Mouse (Mus musculus) midbrain, embryonic 16.5 days (tissue): ENCODE measurements around the gene Tnni1. TPM values are rescaled to one million over a fixed set of nuclear protein-coding genes. Genes with fewer than 3 reads are reported as not detected.

ENCODE experiments used
- ATAC-seq: fragments of 200-750 bp; cut with Nextera tagmentation; 2 replicates; pipeline ENCODE4 v1.8.0; 2017; ENCODE audit warnings: moderate TSS enrichment
- H3K27ac ChIP-seq: fragments of 300-500 bp; sonication (generic); 2 replicates; pipeline ENCODE4 v1.5.1; 2014; ENCODE audit warnings: mild to moderate bottlenecking, low read length, mixed read lengths
- H3K27me3 ChIP-seq: fragments of 300-500 bp; sonication (generic); 2 replicates; pipeline ENCODE4 v1.6.1; 2014; ENCODE audit warnings: low read depth, low read length, mixed read lengths; ENCODE audit not compliant: control insufficient read depth, insufficient read depth
- H3K36me3 ChIP-seq: fragments of 300-500 bp; sonication (generic); 2 replicates; pipeline ENCODE4 v1.6.1; 2014; ENCODE audit warnings: mild to moderate bottlenecking, low read length, moderate library complexity, mixed read lengths; ENCODE audit not compliant: control insufficient read depth, insufficient read depth
- H3K4me1 ChIP-seq: fragments of 300-500 bp; sonication (generic); 2 replicates; pipeline ENCODE4 v1.6.1; 2014; ENCODE audit warnings: mild to moderate bottlenecking, low read length, mixed read lengths; ENCODE audit not compliant: control insufficient read depth, insufficient read depth
- H3K4me2 ChIP-seq: fragments of 300-500 bp; sonication (generic); 2 replicates; pipeline ENCODE4 v1.6.1; 2014; ENCODE audit warnings: mild to moderate bottlenecking, low read length, mixed read lengths
- H3K4me3 ChIP-seq: fragments of 300-500 bp; sonication (generic); 2 replicates; pipeline ENCODE4 v1.5.1; 2014; ENCODE audit warnings: low read depth, mild to moderate bottlenecking, low read length, moderate library complexity, mixed read lengths
- H3K9ac ChIP-seq: fragments of 300-500 bp; sonication (generic); 2 replicates; pipeline ENCODE4 v1.6.1; 2014; ENCODE audit warnings: low read depth, low read length, mixed read lengths
- H3K9me3 ChIP-seq: fragments of 300-500 bp; sonication (generic); replicated peaks from 2 replicates; pipeline ENCODE4 v1.6.1; 2014; ENCODE audit warnings: mild to moderate bottlenecking, low read length, mixed read lengths; ENCODE audit not compliant: control insufficient read depth, poor library complexity, severe bottlenecking
- WGBS: fragments of 180-500 bp; shearing (Covaris S2); extraction: QIAGEN DNeasy Blood & Tissue Kit; methylation state at CpG from one replicate; pipeline ENCODE4 v1.1.7; 2014; 5-methylcytosine and 5-hydroxymethylcytosine counted together
- polyA plus RNA-seq: library from polyadenylated mRNA; unstranded; fragments of >200 nt; fragmentation: Nextera tagmentation; extraction: Ambion mirVana; gene quantifications from 2 replicates; pipeline ENCODE4 v1.2.1, GENCODE M21; 2015

The Tnni1 gene
- polyA plus RNA-seq, 1 experiment from 2014 or later: 0.35 TPM

DNA sequence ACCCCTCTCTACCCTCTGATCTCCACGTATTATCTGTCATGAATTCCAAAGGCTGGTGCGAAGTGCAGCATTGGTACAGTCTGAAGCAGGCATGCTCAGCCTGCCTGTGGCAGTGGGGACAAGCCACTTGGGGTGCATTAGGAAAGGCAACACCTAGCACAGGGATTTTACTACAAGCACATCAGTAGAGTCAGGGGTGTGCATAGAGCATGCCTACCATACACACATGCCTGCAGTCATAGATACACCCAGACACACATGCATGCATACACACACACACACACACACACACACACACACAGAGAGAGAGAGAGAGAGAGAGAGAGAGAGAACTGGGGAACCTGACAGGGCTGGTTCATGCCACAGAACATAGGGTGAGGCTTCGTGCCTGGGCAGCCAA, 33.0 kb downstream of the Tnni1 start:
- WGBS: 63% methylated on average over 3 of the region's 3 CpGs
- no peak overlapping the region for H3K27ac ChIP-seq
- H3K4me2 ChIP-seq: no peak overlapping the region
- H3K36me3 ChIP-seq: no peaks in the 10 kb centered on the region
- H3K9me3 ChIP-seq: no peaks in the 10 kb centered on the region
- no peak for ATAC-seq
- no peaks in the 10 kb centered on the region for H3K4me1 ChIP-seq
- no peak overlapping the region for H3K9ac ChIP-seq
- peaks cover 5% of the 10 kb centered on the region for H3K27me3 ChIP-seq
- H3K4me3 ChIP-seq: no peak overlapping the region

DNA sequence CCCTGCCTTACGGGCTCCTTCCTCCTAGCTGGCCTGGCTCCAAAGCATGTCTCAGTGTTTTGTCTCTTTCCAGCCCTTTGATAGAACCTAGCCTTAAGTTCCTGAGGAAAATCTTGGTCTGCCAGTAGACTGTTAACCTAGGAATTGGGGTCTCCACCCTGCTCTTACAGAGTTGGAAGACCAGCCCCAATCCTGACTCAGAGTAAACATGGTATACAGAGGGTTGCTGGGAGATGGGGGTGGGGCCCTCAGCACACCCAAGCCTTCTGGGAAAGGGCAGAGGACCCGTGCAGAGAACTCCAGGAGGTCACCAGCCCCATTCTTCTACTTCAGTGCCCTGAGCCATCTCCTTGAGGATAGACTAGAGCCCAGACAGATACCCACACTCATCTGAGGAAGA, 33.4 kb downstream of the Tnni1 start:
- 57% methylated on average over 2 of the region's 2 CpGs for WGBS

DNA sequence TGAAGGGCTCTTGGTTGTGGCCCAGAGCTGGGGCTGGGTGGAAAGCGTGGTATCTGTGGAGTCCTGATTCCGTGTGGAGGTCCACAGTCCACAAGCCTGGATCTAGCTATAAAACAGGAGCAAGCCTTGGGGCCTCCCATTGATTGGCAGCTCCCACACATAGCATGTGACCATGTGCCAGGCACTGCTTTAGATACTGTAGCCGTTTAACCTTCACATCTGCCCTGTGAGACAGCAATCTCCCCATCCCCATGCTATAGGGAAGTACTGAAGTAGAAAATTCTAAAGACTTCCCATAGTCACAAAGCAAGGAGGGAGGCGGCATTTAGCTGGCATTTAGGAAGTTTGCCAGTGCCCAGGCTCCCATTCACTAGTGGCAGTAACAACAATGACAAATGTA, 33.8 kb downstream of the Tnni1 start:
- ATAC-seq: no peak
- no peaks in the 10 kb centered on the region for H3K36me3 ChIP-seq
- no peak overlapping the region for H3K27ac ChIP-seq
- no peak overlapping the region for H3K4me3 ChIP-seq
- 67% methylated on average over 4 of the region's 4 CpGs for WGBS
- H3K9ac ChIP-seq: no peak overlapping the region
- H3K4me1 ChIP-seq: peaks cover under 1% of the 10 kb centered on the region; the same call in 1 of the 2 replicates
- H3K9me3 ChIP-seq: no peaks in the 10 kb centered on the region
- no peak overlapping the region for H3K4me2 ChIP-seq
- peaks cover 14% of the 10 kb centered on the region for H3K27me3 ChIP-seq

More for the DNA sequence above, 33.4 kb downstream of the Tnni1 start:
- Histone ChIP-seq H3K4me3 (no peak overlapping the region), H3K9ac (no peak overlapping the region), H3K36me3 (no peaks in the 10 kb centered on the region), H3K27me3 (peaks cover 9% of the 10 kb centered on the region), H3K9me3 (no peaks in the 10 kb centered on the region), H3K27ac (no peak overlapping the region), H3K4me2 (no peak overlapping the region), H3K4me1 (no peaks in the 10 kb centered on the region)
- ATAC-seq: no peak

DNA sequence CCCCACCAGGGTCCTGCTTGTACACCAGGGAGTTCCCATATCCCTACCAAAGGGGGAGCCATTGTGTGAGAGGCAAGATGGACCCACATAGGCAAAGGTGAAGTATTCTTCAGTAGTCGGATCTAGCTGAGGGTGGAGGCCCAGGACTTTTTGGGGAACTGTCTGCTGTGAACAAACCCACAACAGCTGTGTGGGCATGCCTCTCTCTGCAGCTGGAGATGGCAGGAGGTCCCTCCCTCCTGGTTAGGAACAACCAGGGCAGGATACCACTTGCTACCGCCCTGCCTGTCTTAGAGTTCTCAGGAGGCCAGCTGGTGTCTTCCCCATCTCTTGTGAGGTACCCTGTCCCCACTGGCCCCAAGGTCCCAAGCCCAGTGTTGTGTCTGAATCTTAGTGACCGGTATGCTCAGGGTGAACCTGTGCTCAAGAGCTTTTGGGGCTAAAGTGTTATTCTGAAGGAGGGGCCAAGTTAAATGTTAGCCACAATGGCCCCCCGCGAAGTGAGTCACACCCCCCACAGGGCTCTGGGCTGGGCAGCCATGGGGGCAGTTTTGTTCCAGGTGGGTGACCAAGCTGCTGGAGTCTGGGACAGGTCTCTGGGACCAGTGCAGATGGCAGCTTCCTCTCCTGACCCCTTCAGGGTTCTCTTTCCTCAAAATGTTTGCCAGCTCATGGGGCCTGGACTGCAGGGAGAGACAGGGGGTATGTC, 34.6 kb downstream of the Tnni1 start:
- WGBS: 91% methylated on average over 5 of the region's 5 CpGs
- no peak for ATAC-seq
- Histone ChIP-seq H3K9me3 (no peaks in the 10 kb centered on the region), H3K27ac (no peak overlapping the region), H3K27me3 (peaks cover 14% of the 10 kb centered on the region), H3K4me1 (peaks cover 7% of the 10 kb centered on the region; the same call in 1 of the 2 replicates), H3K4me3 (no peak overlapping the region), H3K4me2 (no peak overlapping the region), H3K9ac (no peak overlapping the region), H3K36me3 (no peaks in the 10 kb centered on the region)

DNA sequence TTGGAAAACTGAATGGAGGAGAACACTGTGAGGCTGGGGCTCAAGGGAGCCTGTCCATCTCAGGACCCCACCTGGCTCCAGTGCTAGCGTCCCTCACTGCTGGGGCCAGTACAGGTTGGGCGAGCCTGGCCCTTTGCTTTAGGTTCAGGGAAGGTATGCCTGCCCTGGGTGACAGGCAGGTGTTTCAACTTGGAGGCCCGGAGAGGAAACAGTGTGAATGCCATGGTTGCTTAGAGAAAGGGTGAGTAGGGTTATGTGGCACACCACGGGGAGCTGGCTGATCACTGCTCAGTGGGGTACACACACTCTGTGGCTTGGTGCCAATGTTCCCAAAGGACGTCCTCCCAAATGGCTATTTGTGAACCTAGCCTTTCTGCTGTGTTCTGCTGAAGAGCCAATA, 35.3 kb downstream of the Tnni1 start:
- Histone ChIP-seq H3K4me2 (no peak overlapping the region), H3K36me3 (no peaks in the 10 kb centered on the region), H3K9me3 (no peaks in the 10 kb centered on the region), H3K27ac (no peak overlapping the region), H3K27me3 (peaks cover 15% of the 10 kb centered on the region), H3K4me1 (peaks cover 10% of the 10 kb centered on the region; the same call in 1 of the 2 replicates), H3K9ac (no peak overlapping the region), H3K4me3 (no peak overlapping the region)
- ATAC-seq: no peak
- WGBS: 83% methylated on average over 5 of the region's 5 CpGs

DNA sequence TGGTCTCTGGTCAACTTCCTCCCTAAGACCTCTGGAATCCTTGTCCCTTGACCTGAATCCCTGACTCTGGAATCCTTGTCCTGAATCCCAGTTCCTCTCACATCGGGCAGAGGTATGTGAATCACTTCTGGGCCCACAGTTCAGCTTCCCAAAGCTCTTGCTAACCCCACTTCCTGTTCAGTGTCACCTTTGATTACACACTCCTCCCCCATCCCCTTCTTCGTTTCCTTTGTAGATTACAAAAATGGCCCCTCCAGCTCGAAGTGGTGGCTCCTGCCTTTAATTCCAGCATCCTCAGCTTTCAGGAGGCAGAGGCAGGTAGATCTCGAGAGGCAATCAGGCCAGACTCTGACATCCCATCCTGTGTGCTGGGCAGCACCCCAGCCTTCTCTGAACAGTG, 38.4 kb downstream of the Tnni1 start:
- Histone ChIP-seq H3K4me3 (no peak overlapping the region), H3K4me2 (no peak overlapping the region), H3K27ac (no peak overlapping the region), H3K36me3 (no peaks in the 10 kb centered on the region), H3K27me3 (peaks cover 28% of the 10 kb centered on the region), H3K9me3 (no peaks in the 10 kb centered on the region), H3K4me1 (peaks cover 10% of the 10 kb centered on the region; the same call in 1 of the 2 replicates), H3K9ac (no peak overlapping the region)
- WGBS: 80% methylated on average over 4 of the region's 4 CpGs
- ATAC-seq: no peak

DNA sequence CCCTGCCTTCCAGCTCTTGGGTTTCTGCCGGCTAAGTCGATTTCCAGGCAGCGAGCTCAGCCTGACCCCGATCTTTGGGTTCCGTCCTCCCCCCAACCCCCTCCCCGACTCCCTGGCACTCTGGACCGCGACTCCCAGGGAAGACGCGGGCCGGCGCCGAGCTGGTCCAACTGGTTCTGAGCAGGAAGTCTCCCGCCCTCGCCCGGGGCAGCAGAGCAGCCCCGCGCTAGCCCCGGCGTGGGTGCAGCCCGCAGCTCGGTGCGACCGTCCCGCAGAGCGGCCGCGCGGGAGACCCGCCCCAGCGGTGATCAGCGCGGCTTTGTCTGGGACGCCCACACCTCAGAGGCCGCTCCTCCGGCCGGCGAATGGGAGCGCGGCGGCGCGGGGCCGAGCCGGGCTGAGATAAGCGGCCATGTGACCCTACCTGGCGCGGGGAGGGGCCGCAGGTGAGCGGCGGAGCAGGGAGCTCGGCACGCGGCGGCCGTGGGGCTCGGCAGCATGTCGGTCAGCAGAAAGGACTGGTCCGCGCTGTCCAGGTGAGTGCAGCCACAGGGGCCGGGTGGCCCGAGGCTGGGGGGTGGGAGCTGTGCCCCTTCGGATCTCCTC, 39.4 kb downstream of the Tnni1 start, which contains the start of gene Lad1:
Gene Lad1 (plus strand): TSS at position 118 of the 606 bp plus-strand sequence.
- Histone ChIP-seq H3K4me1 (peaks cover 10% of the 10 kb centered on the region; the same call in 1 of the 2 replicates), H3K4me2 (peak within 1 kb of the TSS; percentile 94), H3K27ac (no peak within 1 kb of the TSS), H3K9me3 (no peaks in the 10 kb centered on the region), H3K36me3 (no peaks in the 10 kb centered on the region), H3K27me3 (peaks cover 28% of the 10 kb centered on the region), H3K9ac (peak within 1 kb of the TSS; percentile 74), H3K4me3 (peak within 1 kb of the TSS; percentile 60)
- peak; percentile 79 for ATAC-seq
- under 1% methylated on average over 61 of the region's 63 CpGs for WGBS

DNA sequence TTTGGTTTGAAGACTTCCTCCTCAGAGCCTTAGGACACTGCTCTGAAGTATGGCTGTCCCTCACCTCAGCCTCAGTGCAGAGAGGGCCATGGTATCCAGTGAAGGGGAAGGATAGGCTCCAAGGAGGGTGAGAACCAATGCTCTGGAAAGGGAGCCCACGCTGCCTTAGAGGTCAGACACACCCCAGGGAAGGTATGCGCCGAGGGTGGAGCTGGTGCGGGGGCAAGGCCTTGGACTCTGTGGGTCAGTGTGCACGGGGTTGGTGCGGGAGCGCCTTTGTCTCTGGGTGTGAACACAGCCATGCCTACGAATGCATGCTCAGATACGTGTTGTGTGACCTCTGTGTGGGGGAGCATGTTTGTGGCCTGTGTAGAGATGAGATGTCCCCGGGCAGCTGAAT, 40.8 kb downstream of the Tnni1 start:
- H3K4me2 ChIP-seq: no peak overlapping the region
- H3K27me3 ChIP-seq: peaks cover 28% of the 10 kb centered on the region
- no peaks in the 10 kb centered on the region for H3K9me3 ChIP-seq
- no peak overlapping the region for H3K4me3 ChIP-seq
- no peak for ATAC-seq
- H3K27ac ChIP-seq: no peak overlapping the region
- no peaks in the 10 kb centered on the region for H3K36me3 ChIP-seq
- peaks cover 10% of the 10 kb centered on the region; the same call in 1 of the 2 replicates for H3K4me1 ChIP-seq
- 87% methylated on average over 10 of the region's 10 CpGs for WGBS
- no peak overlapping the region for H3K9ac ChIP-seq

DNA sequence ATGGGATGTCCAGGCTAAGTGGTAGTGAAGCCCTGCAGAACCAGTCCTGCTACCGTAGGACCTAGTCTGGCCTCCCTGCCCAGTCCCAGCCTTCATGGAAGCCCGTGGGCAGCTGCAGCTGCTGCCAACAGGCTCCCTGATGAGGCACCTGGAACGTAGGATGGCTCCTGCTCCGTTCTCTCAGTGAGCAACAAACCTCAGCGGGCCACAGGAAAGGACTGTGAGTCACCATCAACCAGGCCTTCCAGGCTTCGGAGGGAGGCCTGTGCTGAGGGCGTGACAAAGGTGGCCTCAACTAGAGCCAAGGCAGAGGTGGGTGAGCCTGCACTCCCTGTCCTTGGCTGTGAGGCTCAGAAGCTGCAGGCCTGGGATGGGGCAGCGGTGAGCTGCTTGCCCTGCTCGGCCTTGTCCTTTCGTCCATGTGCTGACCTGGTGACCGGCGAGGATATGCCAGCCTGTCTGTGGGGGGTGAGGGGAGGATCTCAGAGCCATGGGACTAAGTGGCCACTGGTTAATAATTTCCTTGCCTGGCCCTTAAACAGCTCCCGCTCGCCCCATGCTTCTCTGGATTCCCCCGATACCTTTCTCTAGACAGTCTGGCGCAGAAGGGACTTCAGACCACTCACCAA, 41.6 kb downstream of the Tnni1 start:
- Histone ChIP-seq H3K4me1 (peaks cover 10% of the 10 kb centered on the region; the same call in 1 of the 2 replicates), H3K27ac (no peak overlapping the region), H3K27me3 (peaks cover 28% of the 10 kb centered on the region), H3K36me3 (no peaks in the 10 kb centered on the region), H3K9me3 (no peaks in the 10 kb centered on the region), H3K9ac (no peak overlapping the region), H3K4me3 (no peak overlapping the region), H3K4me2 (no peak overlapping the region)
- ATAC-seq: no peak
- WGBS: 88% methylated on average over 16 of the region's 16 CpGs
